Mouse (Mus musculus) left cerebral cortex, postnatal 10 days (tissue): ENCODE results near the gene Abca14. TPM values are rescaled to one million over a fixed set of nuclear protein-coding genes. Genes with fewer than 3 reads are reported as not detected.
A peak's percentile ranks its signal among the peaks of the same experiment; 100 is the strongest.
"Not testable (repeated sequence)": the region's sequence is repeated elsewhere in the genome, so short reads cannot be mapped to it uniquely, and the experiment has no call there.

Experiments used
- DNase-seq, 2 experiments: peaks; one replicate each; pipeline ENCODE4 v3.0.0; 2021 to 2022; ENCODE audit warnings: low spot score in 2 of 2, mixed read lengths in 1 of 2; ENCODE audit errors: extremely low spot score in 1 of 2
- intact Hi-C: fragments of 180-260 bp; cut with DNase I; formaldehyde crosslinking; loops from one replicate; pipeline ENCODE4 v1.15.1; 2025
- total RNA-seq, 2 experiments: library from RNA; stranded (reverse); gene quantifications; 2 replicates each; pipeline ENCODE4 v1.2.3; 2021

Abca14 gene
- total RNA-seq, 2 experiments from 2014 or later, result 0.16 TPM; not detected in 1

DNA sequence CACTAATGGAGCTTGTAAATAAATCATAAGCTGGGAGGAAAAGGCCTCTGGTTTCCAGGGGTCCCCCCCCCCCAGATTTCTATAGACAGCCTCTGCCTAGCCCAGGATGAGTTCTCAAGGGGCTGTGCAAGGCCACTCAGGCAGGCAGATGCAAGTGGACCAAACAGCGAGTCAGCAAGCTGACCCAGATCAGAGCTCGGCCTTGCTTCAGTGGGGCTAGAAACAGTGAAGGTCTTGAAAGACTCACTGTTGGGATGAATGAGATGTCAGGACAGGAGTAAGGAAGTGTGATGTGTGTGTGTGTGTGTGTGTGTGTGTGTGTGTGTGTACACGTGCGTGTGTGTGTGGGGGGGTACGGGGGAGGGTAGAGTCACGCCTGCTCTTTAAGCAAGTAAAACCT, 10.9 kb upstream of the Abca14 start:
- intact Hi-C loops, result no loop called here
- no peak for DNase-seq

DNA sequence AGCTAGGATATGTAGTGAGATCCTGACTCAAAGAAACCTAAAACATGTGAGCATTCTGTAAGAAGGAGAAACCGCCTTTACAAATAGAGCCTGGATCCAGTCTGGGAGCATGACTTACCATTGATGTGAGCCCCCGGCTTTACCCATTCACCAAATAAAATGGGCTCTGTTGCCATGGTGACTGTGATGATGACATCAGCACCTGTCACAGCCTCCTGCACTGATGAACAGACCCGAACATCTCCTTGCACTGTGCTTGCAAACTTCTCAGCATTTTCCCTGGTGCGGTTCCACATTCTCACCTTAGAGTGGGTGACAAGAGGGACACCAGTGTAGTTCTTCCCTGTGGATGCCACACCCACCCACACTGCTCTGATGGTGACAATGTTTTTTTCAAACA, 8.6 kb upstream of the Abca14 start:
- intact Hi-C loops, result no loop called here
- no peak for DNase-seq

DNA sequence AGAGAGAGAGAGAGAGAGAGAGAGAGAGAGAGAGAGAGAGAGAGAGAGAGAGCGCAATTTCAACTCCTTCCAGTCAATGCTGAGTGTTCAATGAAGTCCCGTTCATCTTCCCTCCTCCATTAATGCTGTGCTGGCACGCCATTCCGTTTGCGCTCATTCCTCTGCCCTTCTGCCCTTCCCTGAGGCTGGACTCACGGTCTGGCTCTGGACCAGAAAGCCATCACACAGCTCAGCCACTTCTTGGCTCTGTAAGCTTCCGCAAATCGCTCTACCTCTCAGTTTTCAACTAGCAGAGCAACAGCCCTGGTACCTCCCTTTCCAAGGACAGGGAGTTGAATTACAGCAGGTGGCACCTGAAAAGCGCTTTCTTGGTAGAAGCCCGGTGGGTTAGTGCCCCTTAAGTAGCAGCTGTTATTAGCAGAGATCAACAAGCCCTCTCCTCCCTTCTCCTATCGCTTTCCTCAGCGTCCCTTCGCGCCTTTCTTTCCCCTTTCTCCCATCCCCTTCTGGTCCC, 2.5 kb upstream of the Abca14 start:
- no peak for DNase-seq

DNA sequence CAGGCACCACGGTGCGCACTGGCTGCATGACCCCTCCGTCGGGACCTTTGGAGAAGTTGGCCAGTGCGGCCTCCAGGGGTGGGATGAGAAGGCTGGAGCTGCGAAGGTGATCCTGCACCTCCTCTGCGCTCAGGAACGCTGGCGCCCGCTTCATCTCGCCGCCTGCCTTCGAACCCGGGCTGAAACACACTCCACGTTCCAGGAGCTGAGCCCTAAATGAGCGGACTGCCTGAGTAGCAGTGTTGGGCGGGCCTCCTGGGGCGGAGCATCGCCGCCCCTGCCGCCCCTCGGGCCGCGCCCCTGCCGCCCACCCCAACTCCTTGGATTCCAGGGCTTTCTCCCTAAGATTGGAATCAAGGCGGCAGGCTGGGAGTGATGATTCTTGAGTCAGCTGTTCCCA, 2.0 kb upstream of the Abca14 start, which contains the start of gene Crym:
Crym (minus strand) TSS at position 341 of the 400 bp plus-strand sequence.
- intact Hi-C loops, result loop anchor here (5.0 to 10.0 kb wide), 3 partner anchors 123 to 527 kb away; partner anchors contain the start of gene Abca15
- DNase-seq, result peak in 1 of 2 experiments; percentile 31

More for the DNA sequence above, 2.5 kb upstream of the Abca14 start:
- intact Hi-C loops, result loop anchor here (5.0 to 10.0 kb wide), 3 partner anchors 124 to 526 kb away; partner anchors contain the start of gene Abca15

DNA sequence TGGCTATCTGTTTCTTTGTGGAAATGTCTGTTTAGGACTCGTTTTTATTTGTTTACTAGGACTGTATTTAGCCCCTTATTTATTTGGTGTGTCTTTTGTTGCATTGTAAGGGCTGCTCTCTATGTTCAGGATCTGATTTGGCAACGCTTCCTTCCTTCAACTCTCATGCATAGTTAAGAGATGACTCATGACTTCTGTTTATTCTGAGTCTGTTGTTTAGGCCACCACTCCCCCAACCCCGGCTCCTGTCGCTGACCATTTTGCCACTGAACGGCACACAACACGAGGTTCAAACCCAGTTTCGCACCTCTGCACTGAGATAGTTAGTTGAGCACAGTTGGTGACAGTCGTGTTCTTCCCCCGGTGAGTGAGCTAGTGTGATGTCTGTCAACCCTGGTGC, 2.2 kb downstream of the Abca14 start:
- no peak for DNase-seq
- intact Hi-C loops, result loop anchor here (10.0 kb wide), 2 partner anchors 119 to 531 kb away; partner anchors contain the start of gene Abca15

- intact Hi-C loops, result no loop called here
- peak in 1 of 2 experiments; percentile 43 for DNase-seq
These were observed 24.8 kb downstream of the Abca14 start for GRCm38 (mm10) chr7:120228541-120228940.

DNA sequence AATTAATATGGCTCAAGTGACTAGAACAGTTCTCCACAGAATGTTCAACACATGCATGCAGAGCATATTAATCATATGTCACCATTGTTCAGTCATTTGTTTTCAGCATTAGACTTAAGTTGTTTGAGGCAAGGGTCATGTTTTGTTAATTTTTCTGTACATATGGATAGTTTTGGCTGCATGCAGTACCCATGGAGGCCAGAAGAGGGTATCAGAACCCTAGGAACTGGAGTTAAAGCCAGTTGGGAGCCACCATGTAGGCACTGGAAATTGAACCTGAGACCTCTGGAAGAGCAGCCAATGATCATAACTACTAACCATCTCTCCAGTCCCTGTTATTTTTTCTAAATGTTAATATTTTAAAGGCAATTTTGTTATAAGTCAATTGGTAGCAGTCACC, 37.3 kb downstream of the Abca14 start:
- intact Hi-C loops, result no loop called here
- DNase-seq, result no peak

DNA sequence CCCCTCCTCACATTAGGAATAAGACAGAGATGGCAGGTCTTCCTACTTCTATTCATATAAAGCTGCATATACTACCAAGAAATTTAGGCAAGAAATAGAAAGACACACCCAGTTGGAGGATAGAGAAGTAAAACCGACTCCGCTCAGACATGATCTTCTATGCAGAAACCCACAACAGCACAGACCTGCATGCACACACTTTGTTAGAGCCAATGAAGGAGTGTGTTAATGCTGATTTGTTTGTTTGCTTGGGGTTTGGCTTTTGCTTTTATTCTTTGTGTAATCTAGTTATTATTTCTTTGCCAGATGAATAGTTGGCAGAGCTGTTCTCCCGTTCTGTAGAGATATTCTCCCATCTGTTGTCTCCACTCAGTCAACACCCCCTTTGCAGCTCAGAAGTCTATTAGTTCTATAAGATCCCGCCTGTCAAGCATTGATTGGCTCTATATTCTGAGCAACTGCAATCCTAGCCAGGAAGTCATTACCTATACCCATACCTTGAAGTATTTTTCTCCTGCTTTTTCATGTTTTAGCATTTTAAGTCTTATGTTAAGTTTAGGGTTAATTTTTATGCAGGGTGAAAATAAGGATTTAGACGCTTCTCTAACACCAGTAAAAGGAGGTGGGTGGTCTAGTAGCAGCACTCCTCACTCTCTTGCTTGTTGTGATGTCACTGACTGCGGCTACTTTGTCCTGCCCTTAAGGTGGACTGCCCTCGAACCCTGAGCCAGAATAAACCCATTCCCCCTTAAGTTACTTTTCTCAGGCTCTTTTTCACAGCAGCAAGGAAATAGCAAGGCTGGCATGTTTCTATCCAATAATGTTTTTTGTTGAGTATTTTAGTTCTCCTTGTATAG, 67.6 kb downstream of the Abca14 start:
- intact Hi-C loops, result no loop called here
- DNase-seq, result no peak

- intact Hi-C loops, result no loop called here
These were observed 68.3 kb downstream of the Abca14 start for GRCm38 (mm10) chr7:120272110-120272509.

GRCm38 (mm10) chr7:120285286-120285685, 81.5 kb downstream of the Abca14 start:
- intact Hi-C loops, result no loop called here
- DNase-seq, result no peak

More at GRCm38 (mm10) chr7:120272110-120272509, 68.3 kb downstream of the Abca14 start:
- peak in 1 of 2 experiments; percentile 1 for DNase-seq

- DNase-seq, result peak in 1 of 2 experiments; percentile 25
- intact Hi-C loops, result no loop called here
These were observed 112.3 kb downstream of the Abca14 start for GRCm38 (mm10) chr7:120316086-120316485.

DNA sequence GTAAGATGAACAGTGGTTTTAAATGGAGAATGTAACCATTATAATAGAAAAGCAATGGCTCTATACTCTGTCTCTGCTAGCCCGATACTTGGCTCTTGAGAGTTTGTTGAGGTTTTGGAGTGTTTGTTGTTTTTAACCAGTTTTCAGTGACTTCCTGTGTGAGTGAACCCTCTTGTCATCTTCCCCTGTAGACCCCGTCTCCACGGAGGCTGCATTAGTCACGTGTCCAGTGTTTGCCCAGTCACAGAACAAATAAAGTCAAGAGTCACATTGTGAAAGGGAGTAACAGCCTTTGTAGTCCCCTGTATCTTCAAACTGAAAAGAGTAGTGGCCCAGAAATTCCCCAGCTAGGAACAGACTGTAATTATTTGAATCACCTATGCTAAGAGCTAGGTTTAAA, 119.2 kb downstream of the Abca14 start:
- no peak for DNase-seq
- intact Hi-C loops, result loop anchor here (10.0 kb wide), 2 partner anchors 118 to 648 kb away; partner anchors contain the start of genes Abca14 and Crym

GRCm38 (mm10) chr7:120325911-120326310, 122.2 kb downstream of the Abca14 start:
- DNase-seq, result not testable (repeated sequence)

GRCm38 (mm10) chr7:120327220-120328073, 123.7 kb downstream of the Abca14 start:
- intact Hi-C loops, result loop anchor here (2.0 to 10.0 kb wide), 3 partner anchors 123 to 653 kb away; partner anchors contain the start of genes Abca14 and Crym
- peak; percentile 36 to 49 for DNase-seq

More at GRCm38 (mm10) chr7:120325911-120326310, 122.2 kb downstream of the Abca14 start:
- intact Hi-C loops, result loop anchor here (10.0 kb wide), 2 partner anchors 121 to 651 kb away; partner anchors contain the start of genes Abca14 and Crym

GRCm38 (mm10) chr7:120328087-120328793, 124.5 kb downstream of the Abca14 start, which contains the start of gene Abca15:
Gene Abca15 (plus strand): TSS chr7:120328670.
- intact Hi-C loops, result loop anchor here (2.0 to 10.0 kb wide), 3 partner anchors 123 to 653 kb away; partner anchors contain the start of genes Abca14 and Crym
- DNase-seq, result peak in 1 of 2 experiments; percentile 35

DNA sequence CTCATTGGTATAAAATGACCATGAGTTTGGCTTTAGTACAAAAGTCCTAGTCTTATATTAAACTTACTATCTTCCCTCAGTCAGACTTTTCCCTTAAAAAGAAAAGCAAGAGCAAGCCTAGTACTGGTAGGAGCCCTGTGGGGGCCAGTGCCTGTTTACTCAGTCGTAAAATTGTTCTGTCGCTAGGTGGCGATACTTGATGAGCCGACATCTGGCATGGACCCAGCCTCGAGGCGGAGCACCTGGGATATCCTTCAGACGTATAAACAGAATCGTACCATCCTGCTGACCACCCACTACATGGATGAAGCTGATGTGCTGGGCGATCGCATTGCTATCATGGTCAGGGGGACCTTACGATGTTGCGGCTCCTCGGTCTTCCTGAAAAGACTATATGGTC, 157.4 kb downstream of the Abca14 start:
- intact Hi-C loops, result no loop called here
- peak in 1 of 2 experiments; percentile 15 for DNase-seq
